Mouse (Mus musculus) testis, adult 2 months (tissue): ENCODE measurements around the gene Atrx. TPM values are rescaled to one million over a fixed set of nuclear protein-coding genes. Genes with fewer than 3 reads are reported as not detected.
"Not testable (repeated sequence)": the region's sequence is repeated elsewhere in the genome, so short reads cannot be mapped to it uniquely, and the experiment has no call there.

Experiments
- H3K27ac ChIP-seq: fragments of 200-500 bp; 2 replicates; pipeline ENCODE4 v1.5.1; 2012; ENCODE audit warnings: low read depth, low read length; ENCODE audit not compliant: control insufficient read depth, insufficient read depth
- H3K27me3 ChIP-seq: fragments of 200-500 bp; 2 replicates; pipeline ENCODE4 v1.6.1; 2012; ENCODE audit warnings: mild to moderate bottlenecking, low read length, moderate library complexity; ENCODE audit not compliant: control insufficient read depth, insufficient read depth
- H3K36me3 ChIP-seq: fragments of 200-500 bp; 2 replicates; pipeline ENCODE4 v1.6.1; 2012; ENCODE audit warnings: mild to moderate bottlenecking, low read length; ENCODE audit not compliant: control insufficient read depth, insufficient read depth
- H3K4me1 ChIP-seq: fragments of 200-500 bp; 2 replicates; pipeline ENCODE4 v1.6.1; 2012; ENCODE audit warnings: low read length; ENCODE audit not compliant: control insufficient read depth, insufficient read depth
- H3K4me3 ChIP-seq: fragments of 200-500 bp; 2 replicates; pipeline ENCODE4 v1.5.1; 2012; ENCODE audit warnings: low read depth, mild to moderate bottlenecking, low read length, moderate library complexity, mixed read lengths; ENCODE audit not compliant: control insufficient read depth
- CTCF ChIP-seq: fragments of 200-500 bp; IDR thresholded peaks from 2 replicates; pipeline ENCODE4 v1.5.1; 2012; ENCODE audit warnings: low read depth, mild to moderate bottlenecking, inconsistent platforms, low read length, moderate library complexity; ENCODE audit not compliant: control insufficient read depth, insufficient read depth, insufficient replicate concordance
- POLR2A ChIP-seq: fragments of 200-500 bp; IDR thresholded peaks from 2 replicates; pipeline ENCODE4 v1.6.1; 2012; ENCODE audit warnings: low read depth, mild to moderate bottlenecking, inconsistent platforms, low read length, moderate library complexity; ENCODE audit not compliant: control insufficient read depth
- polyA plus RNA-seq: library from polyadenylated mRNA; depleted of rRNA; stranded (reverse); fragments of >200 nt; gene quantifications from 2 replicates; pipeline ENCODE4 v1.2.3, GENCODE M21; 2012; rRNA removed

The Atrx gene
- 3.1 and 4.6 TPM in 2 replicates for polyA plus RNA-seq

DNA sequence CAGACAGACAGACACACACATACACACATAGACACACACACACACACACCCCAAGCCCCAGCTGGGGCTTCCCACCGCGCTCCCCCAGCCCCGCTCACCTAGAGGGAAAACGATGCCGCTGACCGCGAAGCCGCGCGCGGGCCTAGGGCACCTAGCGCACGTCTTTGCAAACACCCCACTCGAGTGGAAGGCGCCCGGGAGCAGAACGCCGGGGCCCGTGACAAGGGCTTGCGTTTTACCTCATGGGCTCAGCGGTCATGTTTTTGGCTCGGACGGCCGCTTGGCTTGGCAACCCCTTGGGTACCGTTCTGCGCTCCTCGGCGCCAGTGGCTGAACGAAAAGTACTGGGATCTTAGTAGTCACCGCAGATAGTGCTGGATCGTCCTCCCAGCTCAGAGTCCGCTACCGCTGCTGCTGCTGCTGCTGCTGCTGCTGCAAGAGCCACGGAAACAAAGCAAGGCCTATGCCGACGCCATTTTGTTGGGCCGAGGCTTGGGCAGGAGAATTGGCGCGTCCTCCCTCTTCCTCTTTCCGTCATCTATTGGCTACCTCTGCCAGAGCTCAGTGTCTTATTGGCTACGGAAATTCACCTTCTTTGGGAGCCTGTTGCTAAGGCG lies at the start of gene Atrx:
Gene Atrx, minus strand, starts transcription at position 543 of the 617 bp plus-strand sequence.
- no peaks in the 10 kb centered on the region for H3K27me3 ChIP-seq
- peak within 1 kb of the TSS; percentile 95 for H3K4me3 ChIP-seq
- no peaks in the 10 kb centered on the region for H3K36me3 ChIP-seq
- peaks cover 3% of the 10 kb centered on the region; the same call in 1 of the 2 replicates for H3K4me1 ChIP-seq
- TF ChIP-seq POLR2A, result peak; percentile 39; the same call in 1 of the 2 replicates
- no peak for TF ChIP-seq CTCF
- H3K27ac ChIP-seq, result peak within 1 kb of the TSS; percentile 92

GRCm38 (mm10) chrX:105957091-105957490 lies 27.9 kb upstream of the Atrx start:
- not testable (repeated sequence) for H3K4me3 ChIP-seq, H3K27ac ChIP-seq, H3K4me1 ChIP-seq, H3K36me3 ChIP-seq, H3K27me3 ChIP-seq

GRCm38 (mm10) chrX:105953999-105954398 lies 24.8 kb upstream of the Atrx start:
- no peaks in the 10 kb centered on the region for H3K27me3 ChIP-seq
- H3K27ac ChIP-seq, result no peak overlapping the region
- H3K36me3 ChIP-seq, result no peaks in the 10 kb centered on the region
- H3K4me3 ChIP-seq, result no peak overlapping the region
- TF ChIP-seq CTCF (no peak), POLR2A (no peak)
- H3K4me1 ChIP-seq, result no peaks in the 10 kb centered on the region

GRCm38 (mm10) chrX:105946357-105946756 lies 17.2 kb upstream of the Atrx start:
- H3K36me3 ChIP-seq, result no peaks in the 10 kb centered on the region
- H3K4me3 ChIP-seq, result no peak overlapping the region
- no peaks in the 10 kb centered on the region for H3K4me1 ChIP-seq
- H3K27ac ChIP-seq, result no peak overlapping the region
- no peaks in the 10 kb centered on the region for H3K27me3 ChIP-seq
- TF ChIP-seq CTCF (no peak), POLR2A (no peak)

DNA sequence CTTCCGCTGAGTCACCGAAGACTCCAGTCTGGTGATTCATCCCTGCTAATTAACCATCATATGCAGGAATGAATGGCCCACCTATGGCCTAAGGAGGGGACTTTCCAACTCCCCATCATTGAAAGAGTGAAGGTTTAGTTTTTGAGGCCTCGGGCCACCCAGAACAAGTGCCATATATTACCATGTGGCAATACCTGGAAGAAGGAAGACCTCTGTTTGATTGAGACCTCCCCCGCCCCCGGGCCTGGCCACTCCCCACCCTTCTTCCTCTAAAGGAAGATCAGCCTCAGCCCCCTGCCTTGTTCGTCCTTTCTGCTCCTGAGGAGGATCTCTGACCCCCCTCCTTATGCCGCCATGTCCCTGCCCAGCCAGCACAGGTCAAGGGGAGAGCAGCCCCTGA lies 10.0 kb upstream of the Atrx start:
- no peak overlapping the region for H3K4me3 ChIP-seq
- H3K27me3 ChIP-seq, result no peaks in the 10 kb centered on the region
- no peaks in the 10 kb centered on the region for H3K36me3 ChIP-seq
- no peak for TF ChIP-seq CTCF
- TF ChIP-seq POLR2A, result no peak
- no peaks in the 10 kb centered on the region for H3K4me1 ChIP-seq
- H3K27ac ChIP-seq, result no peak overlapping the region

GRCm38 (mm10) chrX:105937736-105938135 lies 8.5 kb upstream of the Atrx start:
- H3K4me1 ChIP-seq, result no peaks in the 10 kb centered on the region
- H3K27ac ChIP-seq, result no peak overlapping the region
- no peak for TF ChIP-seq POLR2A
- TF ChIP-seq CTCF, result no peak
- no peaks in the 10 kb centered on the region for H3K36me3 ChIP-seq
- no peaks in the 10 kb centered on the region for H3K27me3 ChIP-seq
- no peak overlapping the region for H3K4me3 ChIP-seq

- H3K27ac ChIP-seq, result no peak overlapping the region
- H3K36me3 ChIP-seq, result no peaks in the 10 kb centered on the region
- H3K4me1 ChIP-seq, result no peaks in the 10 kb centered on the region
- H3K4me3 ChIP-seq, result no peak overlapping the region
- TF ChIP-seq POLR2A (no peak), CTCF (no peak)
- H3K27me3 ChIP-seq, result no peaks in the 10 kb centered on the region
Measured at GRCm38 (mm10) chrX:105934341-105934740, 5.1 kb upstream of the Atrx start.
